Mouse (Mus musculus) E14TG2a.4 (cell line): ENCODE data around the gene Prok1.

Experiments
- H3K27me3 ChIP-seq: 2 replicates; pipeline ENCODE4 v1.6.1; 2014; ENCODE audit warnings: low read length, control low read depth; ENCODE audit not compliant: insufficient read depth
- H3K36me3 ChIP-seq: 2 replicates; pipeline ENCODE4 v1.6.1; 2014; ENCODE audit warnings: low read length, control low read depth; ENCODE audit not compliant: insufficient read depth
- H3K4me1 ChIP-seq: replicated peaks from 2 replicates; pipeline ENCODE4 v1.6.1; 2014; ENCODE audit warnings: low read depth, low read length, control low read depth
- H3K4me3 ChIP-seq: replicated peaks from 2 replicates; pipeline ENCODE4 v1.5.1; 2014; ENCODE audit warnings: mild to moderate bottlenecking, low read length
- H3K9me3 ChIP-seq: 2 replicates; pipeline ENCODE4 v1.6.1; 2014; ENCODE audit warnings: low read length, control low read depth
- CTCF ChIP-seq: conservative IDR thresholded peaks from 2 replicates; pipeline ENCODE4 v1.5.1; 2014; ENCODE audit warnings: low read length
- NANOG ChIP-seq: IDR thresholded peaks from 2 replicates; pipeline ENCODE4 v1.6.1; 2014; ENCODE audit warnings: borderline replicate concordance, low read length, mixed read lengths
- POU5F1 ChIP-seq: IDR thresholded peaks from 2 replicates; pipeline ENCODE4 v1.6.1; 2014; ENCODE audit warnings: low read length, borderline replicate concordance

Gene Prok1

DNA sequence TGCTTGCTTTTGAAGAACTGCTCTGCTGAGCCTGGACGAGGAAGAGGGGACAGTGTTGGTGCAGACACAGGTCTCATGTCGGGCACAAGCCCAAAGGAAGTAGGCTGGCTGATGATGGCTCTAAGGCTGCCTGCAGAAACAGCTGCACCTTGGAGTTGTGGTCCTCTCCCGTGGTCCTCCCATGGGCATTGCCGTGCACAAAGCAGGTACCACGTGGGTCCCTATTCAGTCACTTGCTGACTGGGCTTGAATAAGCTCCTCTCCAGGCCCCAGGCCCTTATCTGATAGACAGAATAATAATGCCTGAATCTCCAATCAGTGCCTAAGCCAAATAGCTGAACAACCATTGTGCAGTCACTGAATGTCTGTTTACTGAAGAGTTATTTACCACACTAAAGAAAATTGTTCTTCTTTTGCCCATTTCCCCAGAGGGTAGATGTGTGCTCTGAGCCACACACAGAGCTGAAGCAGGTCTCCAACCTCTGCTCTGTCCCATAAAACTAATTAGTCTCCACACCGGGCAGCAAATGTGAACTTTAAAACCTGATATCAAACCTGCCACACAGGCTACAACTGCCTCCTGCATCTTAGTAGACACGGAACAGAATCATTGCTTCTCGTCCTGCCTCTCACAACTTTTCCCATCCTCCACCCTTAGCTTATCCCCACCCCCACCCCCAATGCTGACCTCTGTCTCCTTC is 23.0 kb downstream of the Prok1 start:
- no peaks in the 10 kb centered on the region for H3K4me1 ChIP-seq
- H3K27me3 ChIP-seq = 0 out of 2 replicates have a peak, but pooled peaks cover 8% of the 10 kb centered on the region
- H3K9me3 ChIP-seq = no peaks in the 10 kb centered on the region
- TF ChIP-seq NANOG = no peak
- TF ChIP-seq POU5F1 = no peak
- no peak for TF ChIP-seq CTCF
- no peak overlapping the region for H3K4me3 ChIP-seq
- H3K36me3 ChIP-seq = no peaks in the 10 kb centered on the region

DNA sequence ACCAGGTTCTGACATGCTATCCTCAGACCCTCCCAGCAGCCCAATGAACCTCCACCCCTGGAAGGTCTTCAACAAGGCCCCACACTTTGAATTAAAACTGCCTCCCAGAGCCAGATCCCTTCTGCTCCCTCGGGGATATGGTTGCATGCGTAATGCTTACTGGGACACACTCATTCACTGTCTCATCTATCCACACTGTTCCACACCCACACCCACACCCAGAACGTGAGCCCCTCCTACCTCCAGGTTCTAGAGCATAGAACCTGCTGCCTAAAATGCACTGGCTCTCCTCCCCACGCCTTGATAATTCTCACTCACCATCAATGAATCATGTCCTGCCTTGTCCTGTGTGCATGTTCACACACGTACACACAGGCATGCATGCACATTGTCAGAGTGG is 24.9 kb downstream of the Prok1 start:
- H3K4me1 ChIP-seq = no peaks in the 10 kb centered on the region
- H3K27me3 ChIP-seq = 0 out of 2 replicates have a peak, but pooled peaks cover 8% of the 10 kb centered on the region
- no peak overlapping the region for H3K4me3 ChIP-seq
- TF ChIP-seq NANOG (no peak), POU5F1 (no peak), CTCF (no peak)
- no peaks in the 10 kb centered on the region for H3K9me3 ChIP-seq
- H3K36me3 ChIP-seq = no peaks in the 10 kb centered on the region

DNA sequence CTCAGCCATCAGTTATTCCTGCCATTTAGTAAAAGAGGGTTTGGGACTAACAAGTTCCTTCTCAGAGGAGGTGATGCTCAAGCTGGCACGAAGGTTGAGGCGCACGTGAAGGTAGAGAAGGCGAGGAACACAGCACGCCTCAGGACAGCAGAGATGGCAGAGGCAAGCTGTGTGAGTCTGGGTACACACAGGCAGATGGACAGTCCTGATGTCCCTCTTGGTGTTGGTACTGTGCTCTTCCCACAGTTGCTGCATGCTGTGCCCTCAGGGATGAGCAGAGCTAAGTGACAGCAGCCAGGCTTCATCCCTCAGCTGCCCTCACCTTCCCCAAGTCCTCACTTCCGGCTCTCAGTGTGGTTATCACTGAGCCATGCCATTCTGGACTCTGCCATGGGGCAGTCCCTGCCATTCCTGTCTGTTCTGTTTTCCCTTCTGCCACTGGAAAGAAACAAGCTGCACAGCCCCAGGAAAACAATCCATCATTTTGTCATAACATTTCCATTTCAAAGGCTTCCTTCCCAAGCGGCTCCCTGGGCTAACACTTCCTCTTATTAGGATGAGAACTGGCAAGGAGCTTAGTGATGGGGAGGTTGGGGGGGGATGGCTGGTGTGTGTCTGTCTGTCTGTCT is 31.8 kb downstream of the Prok1 start:
- H3K4me1 ChIP-seq = peaks cover 8% of the 10 kb centered on the region
- TF ChIP-seq NANOG = no peak
- no peak for TF ChIP-seq CTCF
- no peak for TF ChIP-seq POU5F1
- no peaks in the 10 kb centered on the region for H3K36me3 ChIP-seq
- H3K27me3 ChIP-seq = 0 out of 2 replicates have a peak, but pooled peaks cover 5% of the 10 kb centered on the region
- H3K9me3 ChIP-seq = no peaks in the 10 kb centered on the region
- no peak overlapping the region for H3K4me3 ChIP-seq

DNA sequence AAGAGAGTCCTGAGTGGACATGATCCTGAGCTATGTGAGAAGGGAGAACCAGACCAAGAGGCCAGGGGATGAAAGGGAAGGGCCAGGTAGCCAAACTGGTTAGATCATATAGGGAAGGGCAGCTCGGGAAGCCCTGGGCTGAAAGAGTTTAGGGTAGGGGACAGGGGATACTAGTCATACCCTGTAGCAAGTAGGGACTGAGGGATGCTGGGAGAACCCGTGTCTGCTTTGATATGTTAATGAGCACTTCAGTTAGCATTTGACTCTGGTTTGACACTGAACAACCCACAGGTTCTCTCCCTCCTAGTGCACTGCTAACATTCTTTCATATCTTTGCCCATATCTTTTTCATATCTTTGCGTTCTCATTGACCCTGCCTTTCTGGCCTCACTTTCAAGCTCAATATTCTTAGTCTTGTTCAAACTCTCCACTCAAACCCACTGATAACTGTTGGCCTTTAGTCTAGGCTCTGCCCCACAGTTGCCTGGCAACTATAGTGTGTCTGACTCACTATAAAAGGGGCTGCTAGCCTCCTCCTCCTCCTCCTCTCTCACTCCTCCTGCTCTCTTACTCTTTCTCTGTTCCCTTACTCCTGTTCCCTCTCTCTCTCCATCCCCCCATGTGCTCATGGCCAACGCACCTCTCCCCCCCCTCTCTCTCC is 32.9 kb downstream of the Prok1 start:
- Histone ChIP-seq H3K4me1 (peaks cover 8% of the 10 kb centered on the region), H3K9me3 (no peaks in the 10 kb centered on the region), H3K36me3 (no peaks in the 10 kb centered on the region), H3K27me3 (0 out of 2 replicates have a peak, but pooled peaks cover 5% of the 10 kb centered on the region), H3K4me3 (no peak overlapping the region)
- TF ChIP-seq NANOG = no peak
- TF ChIP-seq POU5F1 = no peak
- no peak for TF ChIP-seq CTCF

DNA sequence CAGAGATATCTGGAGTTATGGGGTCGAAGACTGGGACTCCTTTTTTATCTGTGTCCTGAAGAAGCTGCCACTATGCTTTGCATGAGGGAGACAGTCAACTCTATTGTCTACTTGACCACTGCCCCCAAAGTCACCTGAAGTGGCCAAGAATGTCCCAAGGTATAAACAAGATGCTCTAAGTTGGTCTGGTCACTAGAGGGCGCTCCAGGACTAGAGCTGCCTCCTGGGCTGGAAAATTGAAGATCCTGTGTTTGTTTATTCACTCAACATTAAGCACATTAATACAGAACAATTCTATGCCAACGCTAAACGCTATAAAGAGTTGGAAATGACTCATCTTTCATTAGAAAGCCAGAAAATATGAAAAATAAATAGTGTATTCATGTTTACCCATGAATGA is 33.5 kb downstream of the Prok1 start:
- Histone ChIP-seq H3K4me3 (no peak overlapping the region), H3K36me3 (no peaks in the 10 kb centered on the region), H3K27me3 (0 out of 2 replicates have a peak, but pooled peaks cover 5% of the 10 kb centered on the region), H3K9me3 (no peaks in the 10 kb centered on the region), H3K4me1 (peaks cover 13% of the 10 kb centered on the region)
- TF ChIP-seq POU5F1 (no peak), CTCF (peak; percentile 67), NANOG (no peak)

DNA sequence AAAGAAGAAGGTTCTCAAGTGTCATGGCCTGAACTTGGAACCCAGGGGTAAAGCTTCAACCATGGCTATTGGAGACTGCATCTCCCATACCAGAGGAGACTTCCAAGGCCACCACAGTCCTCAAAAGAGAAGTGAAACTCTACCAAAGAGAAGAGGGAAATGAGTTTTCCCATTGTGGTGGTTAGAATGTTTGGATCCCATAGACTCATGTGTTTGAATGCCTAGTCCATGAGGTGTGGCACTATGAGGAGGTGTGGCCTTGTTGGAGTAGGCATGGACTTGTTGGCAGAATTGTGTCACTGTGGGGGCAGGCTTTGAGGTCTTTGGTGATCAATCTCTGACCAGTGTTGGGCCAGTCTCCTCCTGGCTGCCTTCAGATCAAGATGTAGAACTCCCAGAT is 34.3 kb downstream of the Prok1 start:
- no peaks in the 10 kb centered on the region for H3K36me3 ChIP-seq
- no peaks in the 10 kb centered on the region for H3K9me3 ChIP-seq
- TF ChIP-seq POU5F1 (no peak), CTCF (no peak), NANOG (no peak)
- peaks cover 5% of the 10 kb centered on the region; the same call in 1 of the 2 replicates for H3K27me3 ChIP-seq
- peaks cover 13% of the 10 kb centered on the region for H3K4me1 ChIP-seq
- H3K4me3 ChIP-seq = no peak overlapping the region

DNA sequence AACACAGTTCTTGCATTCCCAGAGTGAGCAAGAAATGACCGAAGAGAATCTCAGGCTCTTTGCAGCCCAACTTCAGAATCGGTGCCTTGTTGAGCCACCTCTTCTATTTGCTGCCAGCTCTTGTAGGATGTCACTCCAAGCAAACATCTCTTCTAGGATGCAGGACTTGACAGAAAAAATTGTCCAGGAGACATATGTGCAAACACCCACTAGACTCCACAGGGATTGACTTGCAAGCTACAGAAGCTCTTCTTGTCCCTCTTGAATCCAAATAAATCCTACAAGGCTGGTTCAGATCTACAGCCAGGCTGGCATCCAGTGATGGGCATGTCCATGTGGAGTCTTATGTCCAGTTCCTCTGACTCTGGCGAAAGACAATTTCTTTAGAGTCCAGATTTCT is 35.1 kb downstream of the Prok1 start:
- no peak for TF ChIP-seq NANOG
- TF ChIP-seq CTCF = no peak
- no peak for TF ChIP-seq POU5F1
- Histone ChIP-seq H3K27me3 (peaks cover 5% of the 10 kb centered on the region; the same call in 1 of the 2 replicates), H3K9me3 (no peaks in the 10 kb centered on the region)

More for the DNA sequence above, 35.1 kb downstream of the Prok1 start:
- Histone ChIP-seq H3K4me3 (no peak overlapping the region), H3K36me3 (no peaks in the 10 kb centered on the region), H3K4me1 (peaks cover 13% of the 10 kb centered on the region)
